Mouse (Mus musculus) E14TG2a.4 (cell line): ENCODE data around the gene Prr29.

ENCODE experiments used
- CTCF ChIP-seq: conservative IDR thresholded peaks from 2 replicates; pipeline ENCODE4 v1.5.1; 2014; ENCODE audit warnings: low read length
- NANOG ChIP-seq: IDR thresholded peaks from 2 replicates; pipeline ENCODE4 v1.6.1; 2014; ENCODE audit warnings: borderline replicate concordance, low read length, mixed read lengths
- POU5F1 ChIP-seq: IDR thresholded peaks from 2 replicates; pipeline ENCODE4 v1.6.1; 2014; ENCODE audit warnings: low read length, borderline replicate concordance

GRCm38 (mm10) chr11:106389611-106390010, 24.3 kb downstream of the Prr29 start:
- TF ChIP-seq CTCF (no peak), NANOG (no peak), POU5F1 (no peak)
